Mouse (Mus musculus) limb, embryonic 11.5 days (tissue): ENCODE data around the gene Med13. TPM values are rescaled to one million over a fixed set of nuclear protein-coding genes. Genes with fewer than 3 reads are reported as not detected.

Experiments used
- ATAC-seq: fragments of 200-750 bp; cut with Nextera tagmentation; 2 replicates; pipeline ENCODE4 v1.8.0; 2017; ENCODE audit warnings: low read depth; ENCODE audit not compliant: insufficient number of reproducible peaks, low FRiP score, low TSS enrichment
- DNase-seq: peaks from one replicate; pipeline ENCODE4 v3.0.0-alpha.2; 2015; ENCODE audit warnings: low spot score
- H3K27ac ChIP-seq: fragments of 300-500 bp; sonication (generic); replicated peaks from 2 replicates; pipeline ENCODE4 v1.5.1; 2014; ENCODE audit warnings: low read depth, mild to moderate bottlenecking, low read length
- H3K27me3 ChIP-seq: fragments of 300-500 bp; sonication (generic); 2 replicates; pipeline ENCODE4 v1.6.1; 2014; ENCODE audit warnings: mild to moderate bottlenecking, low read length, mixed read lengths; ENCODE audit not compliant: control insufficient read depth, insufficient read depth
- H3K36me3 ChIP-seq: fragments of 300-500 bp; sonication (generic); 2 replicates; pipeline ENCODE4 v1.6.1; 2014; ENCODE audit warnings: mild to moderate bottlenecking, low read length, moderate library complexity, mixed read lengths; ENCODE audit not compliant: control insufficient read depth, insufficient read depth
- H3K4me1 ChIP-seq: fragments of 300-500 bp; sonication (generic); 2 replicates; pipeline ENCODE4 v1.6.1; 2014; ENCODE audit warnings: low read length, mixed read lengths; ENCODE audit not compliant: control insufficient read depth, insufficient read depth
- H3K4me2 ChIP-seq: fragments of 300-500 bp; sonication (generic); 2 replicates; pipeline ENCODE4 v1.6.1; 2014; ENCODE audit warnings: low read depth, mild to moderate bottlenecking, moderate library complexity; ENCODE audit not compliant: severe bottlenecking
- H3K4me3 ChIP-seq: fragments of 300-500 bp; sonication (generic); 2 replicates; pipeline ENCODE4 v1.5.1; 2014; ENCODE audit warnings: low read depth, low read length
- H3K9ac ChIP-seq: fragments of 300-500 bp; sonication (generic); 2 replicates; pipeline ENCODE4 v1.6.1; 2014; ENCODE audit warnings: mild to moderate bottlenecking, low read length
- H3K9me3 ChIP-seq: fragments of 300-500 bp; sonication (generic); 2 replicates; pipeline ENCODE4 v1.6.1; 2016; ENCODE audit warnings: low read length; ENCODE audit not compliant: control insufficient read depth
- WGBS: fragments of 180-500 bp; shearing (Covaris S2); extraction: QIAGEN DNeasy Blood & Tissue Kit; methylation state at CpG from one replicate; pipeline ENCODE4 v1.1.7; 2014; 5-methylcytosine and 5-hydroxymethylcytosine counted together
- polyA plus RNA-seq: library from polyadenylated mRNA; unstranded; fragments of >200 nt; fragmentation: Nextera tagmentation; extraction: Ambion mirVana; gene quantifications from 2 replicates; pipeline ENCODE4 v1.2.1, GENCODE M21; 2014

The Med13 gene
- polyA plus RNA-seq, result 13.0 and 14.9 TPM in 2 replicates

DNA sequence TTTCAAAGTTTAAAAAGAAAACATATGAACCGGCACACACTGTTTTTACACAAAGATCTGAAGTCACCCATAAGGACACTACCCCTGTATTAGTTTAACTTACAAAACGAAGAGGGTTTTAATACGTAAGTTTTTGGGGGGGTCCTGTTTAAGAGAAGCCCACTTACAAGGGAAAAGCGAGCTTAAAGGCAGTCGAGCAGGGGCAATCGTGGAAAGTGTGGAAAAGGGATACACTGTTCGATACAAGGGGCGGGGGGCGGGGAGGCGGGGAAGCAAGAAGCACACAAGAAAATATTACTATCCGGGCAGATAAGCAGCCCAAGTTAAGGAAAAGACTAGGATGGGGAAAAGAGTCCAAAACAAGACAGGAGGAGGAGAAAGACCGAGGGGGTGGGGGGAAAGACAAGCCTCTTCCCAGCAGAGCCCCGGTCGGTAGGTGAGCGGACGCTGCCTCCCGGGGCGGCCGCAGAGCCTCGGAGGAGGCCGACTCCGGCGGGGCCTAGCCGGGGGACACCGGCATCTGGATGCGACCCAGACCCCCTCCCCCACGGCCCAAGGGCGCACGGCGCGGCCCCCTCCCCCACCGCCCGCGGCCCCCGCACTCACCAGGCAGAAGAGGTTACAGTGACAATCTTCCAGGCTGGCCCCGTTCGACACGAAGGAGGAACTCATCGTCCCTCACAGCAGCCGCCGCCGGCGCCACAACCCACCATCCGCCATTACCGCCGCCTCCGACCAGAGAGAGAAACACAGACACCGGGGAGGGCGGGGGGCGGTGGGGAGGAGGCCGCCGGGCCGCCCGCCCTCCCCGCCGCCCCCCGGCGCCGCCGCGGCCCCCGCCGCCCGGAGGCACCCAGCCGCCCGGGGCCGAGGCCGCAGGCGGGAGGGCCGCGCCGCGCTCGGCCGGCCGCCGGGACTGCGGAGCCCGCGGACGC lies at the start of gene Med13:
TSS of gene Med13 (minus strand) at position 749 of the 935 bp plus-strand sequence.
- Histone ChIP-seq H3K27ac (peak within 1 kb of the TSS; percentile 98), H3K4me3 (peak within 1 kb of the TSS; percentile 88), H3K36me3 (peaks cover 2% of the 10 kb centered on the region; the same call in 1 of the 2 replicates), H3K27me3 (no peaks in the 10 kb centered on the region), H3K4me1 (no peaks in the 10 kb centered on the region), H3K4me2 (peak within 1 kb of the TSS; percentile 76), H3K9me3 (no peaks in the 10 kb centered on the region), H3K9ac (peak within 1 kb of the TSS; percentile 98)
- under 1% methylated on average over 73 of the region's 81 CpGs for WGBS
- DNase-seq (peak; percentile 71), ATAC-seq (peak; percentile 58; the same call in 1 of the 2 replicates)

DNA sequence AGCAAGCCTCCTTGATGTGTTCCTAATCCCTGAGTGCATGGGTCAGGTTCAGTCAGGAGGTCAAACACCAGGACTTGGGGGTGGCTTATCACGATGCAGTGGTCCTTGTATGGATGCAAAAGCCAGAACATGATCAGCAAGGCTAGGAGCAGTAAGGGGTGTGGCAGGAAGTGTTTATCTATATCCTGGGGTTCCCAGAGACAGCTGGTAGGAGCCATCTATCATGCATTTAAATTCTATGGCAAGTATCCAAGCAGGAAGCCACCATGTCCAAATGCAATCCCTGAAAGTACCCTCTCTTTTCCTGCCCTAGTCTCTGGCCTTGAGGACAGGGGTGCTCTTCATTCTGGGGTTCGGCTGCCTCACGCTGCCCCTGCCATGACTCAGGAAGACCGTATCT lies 47.2 kb upstream of the Med13 start:
- H3K9ac ChIP-seq, result no peak overlapping the region
- no peak for DNase-seq
- no peak overlapping the region for H3K4me3 ChIP-seq
- WGBS, result 77% methylated on average over 4 of the region's 4 CpGs
- H3K27me3 ChIP-seq, result no peaks in the 10 kb centered on the region
- H3K4me1 ChIP-seq, result no peaks in the 10 kb centered on the region
- no peaks in the 10 kb centered on the region for H3K9me3 ChIP-seq
- ATAC-seq, result no peak
- H3K27ac ChIP-seq, result no peak overlapping the region
- H3K36me3 ChIP-seq, result no peaks in the 10 kb centered on the region
- H3K4me2 ChIP-seq, result no peak overlapping the region

DNA sequence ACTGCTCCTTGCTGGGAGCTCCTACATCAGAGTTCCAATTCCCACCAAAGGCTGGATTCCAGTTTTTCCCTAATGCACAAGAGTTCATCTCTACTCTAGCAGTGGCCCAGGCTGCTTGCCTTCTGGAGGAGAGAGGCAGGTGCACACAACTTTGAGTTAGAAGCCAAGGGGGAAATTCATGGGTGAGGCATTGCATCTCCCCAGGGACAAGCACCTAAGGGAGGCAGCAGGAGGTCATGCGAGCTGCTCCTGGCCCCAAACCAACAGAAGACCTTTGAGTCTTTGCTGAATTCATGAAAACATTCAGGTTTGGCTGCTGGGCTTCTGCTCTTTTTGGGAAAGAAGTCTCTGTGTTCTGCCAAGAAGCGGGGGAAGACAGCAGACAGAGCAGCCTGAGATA lies 46.4 kb upstream of the Med13 start:
- Histone ChIP-seq H3K27ac (no peak overlapping the region), H3K4me1 (no peaks in the 10 kb centered on the region), H3K36me3 (no peaks in the 10 kb centered on the region), H3K4me3 (no peak overlapping the region), H3K4me2 (no peak overlapping the region), H3K9me3 (no peaks in the 10 kb centered on the region), H3K9ac (no peak overlapping the region), H3K27me3 (no peaks in the 10 kb centered on the region)
- ATAC-seq (no peak), DNase-seq (no peak)
- WGBS, result 97% methylated on average over 2 of the region's 2 CpGs

DNA sequence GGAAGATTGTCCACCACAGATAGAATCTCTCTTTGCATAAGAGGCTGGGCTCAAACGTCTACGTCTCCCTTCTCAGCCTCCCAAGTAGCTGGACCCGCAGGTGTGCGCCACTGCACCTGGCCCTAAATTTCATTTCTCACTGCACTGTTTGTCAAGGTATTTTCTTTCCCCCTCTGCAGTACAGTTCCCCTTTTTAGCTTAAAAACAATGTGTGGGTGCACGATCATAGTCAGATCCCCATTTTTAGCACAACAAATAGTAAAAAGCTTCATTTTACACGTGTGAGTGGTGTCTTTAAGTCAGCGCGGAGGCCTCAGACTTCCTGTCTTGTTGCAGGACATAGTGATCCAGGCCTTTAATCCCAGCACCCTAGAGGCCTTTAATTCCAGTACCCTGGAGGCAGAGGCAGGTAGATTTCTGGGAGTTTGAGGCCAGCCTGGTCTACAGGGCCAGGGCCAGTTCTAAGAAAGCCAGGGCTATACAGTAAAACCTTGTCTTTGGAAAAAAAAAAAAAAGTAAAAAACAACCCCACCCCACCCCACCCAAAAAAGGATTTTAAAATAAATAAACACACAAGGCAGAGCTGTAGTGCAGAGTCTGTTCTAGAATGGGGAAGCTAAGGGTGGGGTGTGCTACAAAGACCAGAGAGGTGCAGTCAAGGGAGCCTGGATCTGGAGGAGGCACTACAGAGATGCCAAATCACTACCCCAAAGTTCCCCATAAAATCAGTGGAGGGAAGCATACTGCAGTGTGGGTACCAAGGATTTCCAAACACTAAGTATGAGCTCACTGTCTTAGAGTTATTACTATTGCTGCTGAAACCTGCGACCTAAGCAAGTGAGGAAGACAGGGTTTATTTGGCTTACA lies 42.1 kb upstream of the Med13 start:
- H3K9me3 ChIP-seq, result no peaks in the 10 kb centered on the region
- DNase-seq (no peak), ATAC-seq (no peak)
- H3K4me2 ChIP-seq, result no peak overlapping the region
- H3K27ac ChIP-seq, result no peak overlapping the region
- no peaks in the 10 kb centered on the region for H3K36me3 ChIP-seq
- peaks cover 5% of the 10 kb centered on the region; the same call in 1 of the 2 replicates for H3K4me1 ChIP-seq
- 87% methylated on average over 9 of the region's 9 CpGs for WGBS
- H3K9ac ChIP-seq, result no peak overlapping the region
- H3K27me3 ChIP-seq, result no peaks in the 10 kb centered on the region
- H3K4me3 ChIP-seq, result no peak overlapping the region

DNA sequence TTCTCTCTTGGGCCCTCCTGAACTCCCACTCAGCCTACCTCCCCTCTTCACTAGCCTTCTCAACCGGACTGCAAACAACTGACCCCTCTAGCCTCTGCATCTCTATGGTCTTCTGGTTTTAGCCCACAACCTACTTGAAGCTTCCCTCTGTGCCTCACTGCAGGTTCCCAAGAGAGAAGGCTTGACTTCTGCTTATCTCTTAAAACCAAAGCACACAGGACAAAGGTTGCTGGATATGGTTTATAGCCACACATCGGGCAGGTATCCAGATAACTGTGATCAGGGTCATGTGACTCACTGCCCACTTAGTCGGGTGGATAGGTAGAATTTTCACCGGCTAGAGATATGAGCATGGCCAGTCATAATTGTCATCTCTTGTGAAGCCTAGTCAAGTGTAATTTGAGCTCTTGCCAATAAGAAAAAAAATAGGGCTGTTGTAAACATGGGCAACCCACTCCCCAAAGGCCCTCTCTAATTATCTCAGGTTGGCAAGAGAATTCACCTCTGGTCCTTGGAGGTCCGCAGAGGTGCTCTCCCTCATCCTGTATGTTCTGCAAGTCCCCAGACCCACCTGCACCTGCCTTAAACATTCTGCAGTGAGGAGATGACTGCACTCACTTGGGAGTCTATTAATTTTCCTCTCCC lies 39.7 kb upstream of the Med13 start:
- peaks cover 5% of the 10 kb centered on the region; the same call in 1 of the 2 replicates for H3K4me1 ChIP-seq
- no peak overlapping the region for H3K4me3 ChIP-seq
- no peak for DNase-seq
- no peak for ATAC-seq
- H3K27ac ChIP-seq, result no peak overlapping the region
- no peak overlapping the region for H3K4me2 ChIP-seq
- no peaks in the 10 kb centered on the region for H3K9me3 ChIP-seq
- WGBS, result 80% methylated on average over 5 of the region's 5 CpGs
- no peaks in the 10 kb centered on the region for H3K27me3 ChIP-seq
- no peak overlapping the region for H3K9ac ChIP-seq
- H3K36me3 ChIP-seq, result no peaks in the 10 kb centered on the region

DNA sequence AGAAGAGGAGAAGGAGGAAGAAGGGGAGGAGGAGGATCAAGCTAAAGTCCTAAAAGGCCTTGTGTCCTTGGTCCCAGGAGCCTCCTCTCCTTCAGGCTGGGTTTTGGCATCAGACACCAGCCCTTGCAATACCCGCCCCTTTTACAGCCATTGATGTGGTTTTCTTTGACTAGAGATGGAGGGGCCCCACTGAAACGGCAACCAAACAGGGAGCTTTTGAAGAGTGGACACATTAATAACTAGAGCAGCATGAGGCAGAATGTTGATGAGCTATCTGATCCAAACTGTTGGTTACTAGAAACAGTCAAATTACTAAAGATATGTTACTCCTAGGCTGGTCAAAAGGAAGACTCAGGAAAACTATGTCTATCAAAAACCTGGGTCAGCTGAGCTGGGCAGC lies 39.1 kb upstream of the Med13 start:
- Histone ChIP-seq H3K9me3 (no peaks in the 10 kb centered on the region), H3K9ac (no peak overlapping the region), H3K27ac (no peak overlapping the region), H3K4me1 (peaks cover 5% of the 10 kb centered on the region; the same call in 1 of the 2 replicates), H3K36me3 (no peaks in the 10 kb centered on the region), H3K4me3 (no peak overlapping the region), H3K4me2 (no peak overlapping the region), H3K27me3 (no peaks in the 10 kb centered on the region)
- no peak for DNase-seq
- WGBS, result 30% methylated on average over 2 of the region's 2 CpGs
- no peak for ATAC-seq

DNA sequence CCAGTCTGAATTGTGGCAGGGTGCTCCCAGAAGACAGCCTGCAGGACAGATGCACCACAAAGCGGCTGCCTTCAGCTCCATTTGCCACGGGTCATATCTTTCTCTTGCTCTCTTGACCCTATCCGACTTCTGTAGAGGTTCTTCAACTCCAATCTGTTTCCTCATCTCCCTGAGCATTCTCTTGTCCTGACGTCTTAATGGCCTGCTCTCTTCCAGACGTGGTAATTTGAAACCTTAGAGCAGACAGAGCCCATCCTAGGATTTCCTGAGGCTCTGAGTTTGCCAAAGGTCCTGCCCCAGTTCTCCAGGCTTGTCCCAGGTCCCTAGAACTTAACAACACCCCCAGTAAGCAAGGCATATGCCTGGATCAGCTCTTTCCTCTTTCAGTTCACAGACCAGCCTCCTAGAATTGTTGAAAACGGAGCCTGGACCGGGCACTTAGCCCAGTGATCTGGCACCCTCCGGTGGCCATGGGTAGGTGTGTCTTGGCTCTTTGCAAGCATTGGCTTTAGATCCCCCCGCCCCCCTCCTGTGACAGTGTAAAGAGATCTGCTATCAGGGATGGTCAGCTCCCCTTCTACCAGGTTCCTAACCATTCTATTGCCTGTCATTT lies 38.2 kb upstream of the Med13 start:
- H3K27ac ChIP-seq, result no peak overlapping the region
- no peaks in the 10 kb centered on the region for H3K27me3 ChIP-seq
- WGBS, result 3% methylated on average over 9 of the region's 9 CpGs
- ATAC-seq, result no peak
- no peak overlapping the region for H3K9ac ChIP-seq
- H3K36me3 ChIP-seq, result no peaks in the 10 kb centered on the region
- H3K9me3 ChIP-seq, result no peaks in the 10 kb centered on the region
- no peak overlapping the region for H3K4me3 ChIP-seq
- DNase-seq, result peak; percentile 58
- peak overlapping the region; percentile 1; the same call in 1 of the 2 replicates for H3K4me2 ChIP-seq
- H3K4me1 ChIP-seq, result peaks cover 5% of the 10 kb centered on the region; the same call in 1 of the 2 replicates
